Mouse (Mus musculus) liver, embryonic 11.5 days (tissue): ENCODE data around the gene Baz2a. TPM values are rescaled to one million over a fixed set of nuclear protein-coding genes. Genes with fewer than 3 reads are reported as not detected.
"Not testable (repeated sequence)": the region's sequence is repeated elsewhere in the genome, so short reads cannot be mapped to it uniquely, and the experiment has no call there.

Experiments used
- ATAC-seq: fragments of 200-750 bp; cut with Nextera tagmentation; replicated peaks from 2 replicates; pipeline ENCODE4 v1.8.0; 2017; ENCODE audit warnings: moderate number of reproducible peaks, mild to moderate bottlenecking, moderate TSS enrichment, moderate library complexity; ENCODE audit not compliant: low FRiP score
- DNase-seq: peaks from one replicate; pipeline ENCODE4 v3.0.0-alpha.2; 2017; ENCODE audit warnings: low spot score
- H3K27ac ChIP-seq: fragments of 300-500 bp; sonication (generic); 2 replicates; pipeline ENCODE4 v1.5.1; 2014; ENCODE audit warnings: mild to moderate bottlenecking, low read depth, low read length, control low read depth
- H3K27me3 ChIP-seq: fragments of 300-500 bp; sonication (generic); replicated peaks from 2 replicates; pipeline ENCODE4 v1.6.1; 2014; ENCODE audit warnings: low read length, mixed read lengths; ENCODE audit not compliant: control insufficient read depth, insufficient read depth
- H3K36me3 ChIP-seq: fragments of 300-500 bp; sonication (generic); 2 replicates; pipeline ENCODE4 v1.6.1; 2014; ENCODE audit warnings: mild to moderate bottlenecking, low read length, moderate library complexity, mixed read lengths; ENCODE audit not compliant: control insufficient read depth, insufficient read depth
- H3K4me1 ChIP-seq: fragments of 300-500 bp; sonication (generic); replicated peaks from 2 replicates; pipeline ENCODE4 v1.6.1; 2014; ENCODE audit warnings: low read length, mixed read lengths; ENCODE audit not compliant: control insufficient read depth, insufficient read depth
- H3K4me2 ChIP-seq: fragments of 300-500 bp; sonication (generic); 2 replicates; pipeline ENCODE4 v1.6.1; 2014; ENCODE audit warnings: mild to moderate bottlenecking, control low read depth, moderate library complexity
- H3K4me3 ChIP-seq: fragments of 300-500 bp; sonication (generic); 2 replicates; pipeline ENCODE4 v1.5.1; 2014; ENCODE audit warnings: low read depth, low read length, control low read depth
- H3K9ac ChIP-seq: fragments of 300-500 bp; sonication (generic); 2 replicates; pipeline ENCODE4 v1.6.1; 2014; ENCODE audit warnings: low read depth, low read length, control low read depth
- H3K9me3 ChIP-seq: fragments of 300-500 bp; sonication (generic); 2 replicates; pipeline ENCODE4 v1.6.1; 2016; ENCODE audit warnings: low read length, inconsistent platforms, mixed read lengths; ENCODE audit not compliant: control insufficient read depth
- WGBS: fragments of 180-500 bp; shearing (Covaris S2); extraction: QIAGEN DNeasy Blood & Tissue Kit; methylation state at CpG from one replicate; pipeline ENCODE4 v1.1.7; 2014; 5-methylcytosine and 5-hydroxymethylcytosine counted together
- microRNA counts: library from miRNA; unstranded; fragments of <30 nt; microRNA quantifications from one replicate; lab custom pipeline; 2015
- microRNA-seq: library from miRNA; unstranded; fragments of <30 nt; microRNA quantifications from one replicate; pipeline ENCODE4, GENCODE M21; 2017; ENCODE audit warnings: borderline number of aligned reads
- polyA plus RNA-seq: library from polyadenylated mRNA; unstranded; fragments of >200 nt; fragmentation: Nextera tagmentation; extraction: Ambion mirVana; gene quantifications from 2 replicates; pipeline ENCODE4 v1.2.1, GENCODE M21; 2014

The Baz2a gene
- polyA plus RNA-seq, 1 experiment from 2014 or later: 11.1 TPM

DNA sequence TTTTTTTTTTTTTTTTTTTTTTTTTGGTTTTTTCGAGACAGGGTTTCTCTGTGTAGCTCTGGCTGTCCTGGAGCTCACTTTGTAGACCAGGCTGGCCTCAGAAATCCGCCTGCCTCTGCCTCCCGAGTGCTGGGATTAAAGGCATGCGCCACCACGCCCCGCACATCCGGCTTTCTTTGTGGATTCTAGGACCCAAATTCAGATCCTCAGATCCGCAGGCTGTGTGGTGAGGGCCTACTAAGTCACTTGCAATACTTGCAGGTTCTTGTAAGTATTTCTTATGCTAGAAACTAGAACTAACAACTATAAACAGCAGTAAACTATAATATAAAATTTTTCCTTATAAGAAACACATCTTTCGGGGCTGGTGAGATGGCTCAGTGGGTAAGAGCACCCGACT lies 80.0 kb downstream of the Baz2a start:
- not testable (repeated sequence) for DNase-seq, H3K36me3 ChIP-seq, H3K4me3 ChIP-seq, H3K4me2 ChIP-seq, H3K27me3 ChIP-seq, H3K9me3 ChIP-seq, H3K9ac ChIP-seq, ATAC-seq, H3K27ac ChIP-seq
- 91% methylated on average over 10 of the region's 10 CpGs for WGBS
- H3K4me1 ChIP-seq: peaks cover 12% of the 10 kb centered on the region

DNA sequence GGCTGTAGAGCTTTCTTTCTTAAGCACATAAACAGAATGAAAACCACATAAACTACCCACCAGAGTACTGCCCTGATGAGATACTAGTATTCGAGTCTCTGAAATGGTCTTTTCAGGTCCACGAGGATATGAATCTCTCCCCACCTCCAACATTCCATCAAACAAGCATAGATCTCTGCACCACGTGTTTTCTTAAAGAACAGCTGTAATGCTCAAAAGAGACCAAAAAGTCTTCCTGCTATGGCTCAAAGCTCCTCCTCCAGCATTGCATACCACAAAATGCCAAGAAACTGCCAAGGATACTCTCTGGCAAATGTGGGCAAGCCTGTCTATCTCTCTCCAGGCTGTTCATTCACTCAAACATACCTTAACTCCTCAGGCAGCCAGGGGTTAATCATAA lies 83.9 kb downstream of the Baz2a start:
- Histone ChIP-seq H3K27ac (no peak overlapping the region), H3K9ac (peak overlapping the region; percentile 65), H3K4me3 (peak overlapping the region; percentile 51), H3K36me3 (no peaks in the 10 kb centered on the region), H3K4me1 (peaks cover 17% of the 10 kb centered on the region), H3K4me2 (peak overlapping the region; percentile 61), H3K27me3 (no peaks in the 10 kb centered on the region), H3K9me3 (no peaks in the 10 kb centered on the region)
- DNase-seq (no peak), ATAC-seq (no peak)
- 21% methylated on average over 3 of the region's 3 CpGs for WGBS

DNA sequence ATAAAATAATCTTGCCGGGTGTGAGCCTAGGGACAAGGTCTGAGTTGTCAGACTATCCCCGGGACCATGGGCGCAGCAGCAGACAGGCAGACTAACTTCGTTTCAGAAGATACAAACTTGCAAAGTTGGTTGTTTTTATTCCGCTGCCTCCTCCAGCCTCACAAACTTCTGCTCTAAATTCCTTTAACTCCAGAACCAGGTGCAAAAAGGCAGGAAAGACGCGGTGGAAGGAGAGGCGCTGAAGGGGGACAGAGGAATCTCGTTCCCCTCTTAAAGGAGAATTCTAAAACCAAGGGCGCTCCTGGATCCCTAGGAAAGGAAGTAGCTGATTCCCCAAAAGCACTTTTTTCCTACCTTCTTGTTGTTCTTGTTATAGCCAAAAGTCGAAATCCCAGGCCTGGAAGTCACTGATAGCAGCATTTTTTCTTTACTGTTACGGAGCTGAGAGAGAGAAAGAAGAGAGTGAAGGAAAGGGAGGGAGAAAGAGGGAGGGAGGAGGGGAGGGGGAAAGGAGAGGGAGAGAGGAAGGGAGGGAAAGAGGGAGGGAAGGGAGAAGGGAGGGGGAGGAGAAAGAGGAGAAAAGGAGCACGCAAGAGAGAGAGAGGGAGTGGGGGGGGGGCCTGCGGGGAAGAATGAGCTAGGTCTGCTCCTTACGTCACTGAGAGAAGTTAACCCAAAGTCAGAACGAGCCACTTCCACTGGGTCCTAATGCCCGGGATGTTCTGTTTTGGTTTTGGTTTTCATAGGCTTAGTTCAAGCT lies 84.8 kb downstream of the Baz2a start:
- ATAC-seq: peak; percentile 86
- peak overlapping the region; percentile 61 for H3K4me2 ChIP-seq
- H3K4me3 ChIP-seq: peak overlapping the region; percentile 51
- H3K27ac ChIP-seq: peak overlapping the region; percentile 38; the same call in 1 of the 2 replicates
- H3K9ac ChIP-seq: peak overlapping the region; percentile 65
- no peaks in the 10 kb centered on the region for H3K27me3 ChIP-seq
- WGBS: 1% methylated on average over 17 of the region's 17 CpGs
- peaks cover 17% of the 10 kb centered on the region for H3K4me1 ChIP-seq
- peak; percentile 71 for DNase-seq
- no peaks in the 10 kb centered on the region for H3K9me3 ChIP-seq
- no peaks in the 10 kb centered on the region for H3K36me3 ChIP-seq

DNA sequence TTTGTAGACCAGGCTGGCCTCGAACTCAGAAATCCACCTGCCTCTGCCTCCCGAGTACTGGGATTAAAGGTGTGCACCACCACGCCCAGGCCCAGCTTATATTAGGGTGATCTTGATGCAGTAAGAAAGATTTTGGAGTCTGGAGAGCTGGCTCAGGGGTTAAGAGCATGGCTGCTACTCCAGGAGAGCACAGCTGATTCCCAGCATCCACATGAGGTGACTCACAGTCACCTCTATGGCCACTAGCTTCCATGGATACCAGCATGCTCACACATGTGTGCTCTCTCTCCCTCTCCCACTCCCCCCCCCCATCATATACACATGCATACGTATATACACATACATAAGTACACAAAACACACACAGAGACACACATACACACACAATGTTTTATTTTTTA lies 85.9 kb downstream of the Baz2a start:
- H3K27ac ChIP-seq: no peak overlapping the region
- ATAC-seq: no peak
- no peaks in the 10 kb centered on the region for H3K27me3 ChIP-seq
- no peaks in the 10 kb centered on the region for H3K9me3 ChIP-seq
- H3K4me3 ChIP-seq: no peak overlapping the region
- WGBS: 77% methylated on average over 4 of the region's 4 CpGs
- no peak overlapping the region for H3K4me2 ChIP-seq
- no peak for DNase-seq
- no peak overlapping the region for H3K9ac ChIP-seq
- H3K4me1 ChIP-seq: peaks cover 17% of the 10 kb centered on the region
- H3K36me3 ChIP-seq: no peaks in the 10 kb centered on the region

MicroRNA genes within 50 kb of the gene (microRNA counts, 519-probe panel; counts per million panel counts)
- not detected for microRNA mmu-miR-677 (lab: Ali Mortazavi, UCI)

Small RNAs within 50 kb of the gene (microRNA-seq; reads per million reads assigned to microRNA genes)
- 71.1 reads per million, percentile 46 among the genes with 10 or more reads in this experiment for gene Mir677

Other genes with a start within 250 kb of the Baz2a start
- not detected in 2 replicates for gene Rdh19, start 241.6 kb upstream of the Baz2a start, polyA plus RNA-seq
- gene Rdh16f2, start 225.1 kb upstream of the Baz2a start, polyA plus RNA-seq: not detected in 2 replicates
- 0.14 TPM in 1 of 2 replicates, not detected in the other for gene Rdh7, start 202.8 kb upstream of the Baz2a start, polyA plus RNA-seq
- not detected in 2 replicates for gene Sdr9c7, start 193.1 kb upstream of the Baz2a start, polyA plus RNA-seq
- gene Hsd17b6, start 84.0 kb upstream of the Baz2a start, polyA plus RNA-seq: not detected in 2 replicates
- 106 and 112 TPM in 2 replicates for gene Prim1, start 76.4 kb upstream of the Baz2a start, polyA plus RNA-seq
- gene Naca, start 56.0 kb upstream of the Baz2a start, polyA plus RNA-seq: 1,053 and 1,054 TPM in 2 replicates
- gene Ptges3, start 32.6 kb upstream of the Baz2a start, polyA plus RNA-seq: 527 and 567 TPM in 2 replicates
- 2,564 and 2,777 TPM in 2 replicates for gene Atp5b, start 8.3 kb upstream of the Baz2a start, polyA plus RNA-seq
- gene Rbms2, start 88.7 kb downstream of the Baz2a start, polyA plus RNA-seq: 14.6 and 17.0 TPM in 2 replicates
- 3.1 and 3.4 TPM in 2 replicates for gene Gls2, start 102.9 kb downstream of the Baz2a start, polyA plus RNA-seq
- gene Spryd4, start 120.2 kb downstream of the Baz2a start, polyA plus RNA-seq: 32.4 and 37.4 TPM in 2 replicates
- 0.08 TPM in 1 of 2 replicates, not detected in the other for gene Mip, start 134.3 kb downstream of the Baz2a start, polyA plus RNA-seq
- 67.5 and 71.2 TPM in 2 replicates for gene Timeless, start 140.5 kb downstream of the Baz2a start, polyA plus RNA-seq
- 0.43 and 0.92 TPM in 2 replicates for gene Apon, start 162.5 kb downstream of the Baz2a start, polyA plus RNA-seq
- gene Apof, start 177.1 kb downstream of the Baz2a start, polyA plus RNA-seq: 25.0 and 28.0 TPM in 2 replicates
- gene Stat2, start 179.0 kb downstream of the Baz2a start, polyA plus RNA-seq: 12.5 and 14.9 TPM in 2 replicates
- 0.12 and 0.22 TPM in 2 replicates for gene Il23a, start 207.2 kb downstream of the Baz2a start, polyA plus RNA-seq
- 27.8 and 29.9 TPM in 2 replicates for gene Pan2, start 211.8 kb downstream of the Baz2a start, polyA plus RNA-seq
- 195 and 221 TPM in 2 replicates for gene Cnpy2, start 230.9 kb downstream of the Baz2a start, polyA plus RNA-seq
- gene Cs, start 246.2 kb downstream of the Baz2a start, polyA plus RNA-seq: 255 and 280 TPM in 2 replicates